Mouse (Mus musculus) layer of hippocampus, adult 6 months (tissue): ENCODE measurements around the gene 1110012L19Rik. TPM values are rescaled to one million over a fixed set of nuclear protein-coding genes. Genes with fewer than 3 reads are reported as not detected.

Experiments
- long read RNA-seq, 2 experiments: library from polyadenylated mRNA; unstranded; transcript quantifications; one replicate each; pipeline ENCODE4 v2.0.0; 2019 to 2020
- polyA plus RNA-seq: library from polyadenylated mRNA; unstranded; fragments of <200 nt; fragmentation: Nextera tagmentation; gene quantifications from 2 replicates; pipeline ENCODE4 v1.2.3, GENCODE M21; 2021

Gene 1110012L19Rik
- 33.7 and 35.5 TPM in 2 replicates for polyA plus RNA-seq
- long read RNA-seq, experiment 1, transcript 1110012L19Rik-201 (3 exons, 1,094 nt) = major isoform, 27 of 29 reads
- long read RNA-seq, experiment 1, partial matches to known transcripts = 0 of 29 reads
- long read RNA-seq, experiment 1, other reads (novel, unspliced or antisense) = 2 of 29 reads
- long read RNA-seq, experiment 2, transcript 1110012L19Rik-201 (3 exons, 1,094 nt) = major isoform, 34 of 35 reads
- long read RNA-seq, experiment 2, partial matches to known transcripts = 0 of 35 reads
- long read RNA-seq, experiment 2, other reads (novel, unspliced or antisense) = 1 of 35 reads

DNA sequence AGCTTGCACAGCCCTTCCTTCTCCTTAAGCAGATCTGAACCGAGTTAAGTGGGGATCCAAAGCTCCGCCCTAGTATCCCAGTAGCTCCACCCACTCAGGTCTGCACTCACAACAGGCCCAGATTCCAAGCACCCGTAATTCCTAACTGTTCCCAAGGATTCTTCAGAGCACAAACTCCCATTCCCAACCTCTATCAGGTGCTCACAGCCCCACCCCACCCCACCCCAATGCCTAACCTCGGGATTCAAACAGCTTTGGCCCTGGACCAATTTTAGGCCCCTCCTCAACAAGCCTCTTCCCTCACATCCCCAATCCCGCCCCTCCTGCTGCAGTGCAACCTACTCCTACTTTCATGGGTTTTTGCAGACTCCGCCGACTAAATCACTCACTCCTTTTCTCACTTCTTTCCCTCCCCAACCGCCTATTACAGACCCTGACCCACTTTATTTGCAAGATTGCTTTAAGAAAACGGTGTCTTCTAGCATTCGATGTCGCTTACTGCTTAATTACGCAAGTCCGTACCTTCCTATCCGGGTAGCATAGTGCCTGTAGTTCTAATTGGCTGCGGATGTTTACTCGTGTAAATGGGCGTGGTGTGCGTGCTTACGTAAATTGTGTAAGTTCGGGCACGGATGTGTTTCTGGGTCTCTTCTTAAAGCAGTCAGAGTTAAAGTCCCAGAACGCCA is at the start of gene 1110012L19Rik:
1110012L19Rik (plus strand) TSS at position 602 of the 686 bp plus-strand sequence.

DNA sequence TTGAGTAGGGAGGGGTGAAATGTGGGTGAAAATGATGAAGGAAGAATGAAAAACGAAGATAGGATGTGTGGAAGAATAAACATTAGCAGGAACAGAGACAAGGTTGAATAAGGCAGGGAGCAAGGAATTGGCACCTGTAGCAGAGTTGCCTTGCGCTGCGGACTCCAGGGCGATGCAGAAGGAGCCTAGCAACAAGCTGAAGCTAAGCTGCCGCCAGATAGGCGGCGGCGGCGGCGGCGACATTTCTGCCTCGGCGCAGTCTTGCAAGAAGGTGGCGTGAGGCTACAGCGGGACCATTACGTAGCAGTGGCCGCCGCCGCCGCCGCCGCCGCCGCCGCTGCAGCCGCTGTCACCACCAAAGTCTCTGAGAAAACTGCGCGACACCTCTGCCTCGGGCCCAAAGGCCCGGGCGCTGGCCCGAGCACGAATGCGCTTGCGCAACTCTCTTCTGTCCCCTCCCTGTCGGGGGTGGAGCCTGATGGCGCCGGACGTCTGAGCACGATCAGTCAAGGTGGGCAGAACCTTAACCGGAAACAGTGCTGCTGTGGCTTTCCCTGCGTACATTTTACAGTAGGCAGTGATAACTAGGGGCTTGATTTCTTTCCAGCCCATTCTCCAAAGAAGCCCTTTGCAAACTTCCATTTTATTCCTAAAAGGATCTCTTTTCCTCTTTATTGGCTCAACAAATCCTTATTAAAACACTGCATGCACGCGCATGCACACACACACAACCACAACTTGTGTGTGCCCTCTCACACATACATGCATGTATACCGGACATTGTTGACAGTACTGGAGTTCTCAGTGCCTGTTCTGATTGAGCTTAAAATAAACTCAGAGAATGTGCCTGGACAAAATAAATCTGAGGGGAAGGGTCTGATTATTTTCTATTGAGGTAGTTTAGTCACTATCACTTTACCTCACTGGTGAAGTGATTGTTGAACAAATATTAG is 20.7 kb upstream of the 1110012L19Rik start, which contains the start of gene Ids:
Ids (minus strand) TSS at position 424 of the 953 bp plus-strand sequence.

Other genes starting within 250 kb of the 1110012L19Rik start
- gene Ids, start 20.8 kb upstream of the 1110012L19Rik start, polyA plus RNA-seq = 51.9 and 64.3 TPM in 2 replicates
- 39.4 and 40.2 TPM in 2 replicates for gene Tmem185a, start 91.3 kb downstream of the 1110012L19Rik start, polyA plus RNA-seq